Comparison of ENCODE assay signal across 20 mouse cellular contexts in the genomic region with DNA sequence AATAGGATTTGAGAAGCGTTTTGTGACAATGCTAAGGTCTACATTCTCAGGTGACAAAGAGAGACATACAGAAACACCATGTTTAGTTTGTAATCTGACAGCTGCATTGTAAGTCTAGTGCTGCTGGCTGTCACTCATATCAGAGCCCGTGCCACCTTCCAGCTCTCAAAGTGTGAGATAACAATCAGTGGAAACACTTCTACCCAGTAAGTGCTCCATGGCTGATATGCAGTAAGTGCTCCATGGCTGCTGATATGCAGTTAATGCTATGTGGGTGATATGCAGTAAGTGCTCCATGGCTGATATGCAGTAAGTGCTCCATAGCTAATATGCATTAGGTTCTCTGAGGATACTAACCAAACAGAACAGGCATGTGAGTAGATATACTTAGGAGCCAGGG.
"Had no signal": no experiment of that assay in that cellular context is flagged by ENCODE, and none has a peak within 500 bp of the region (broad histone marks: within the 10 kb centered on the region; RNA-seq: fewer than 3 reads in every experiment).

No protein-coding gene starts in this region.

- H3K4me2 ChIP-seq: lung, embryonic 14.5 days; midbrain, embryonic 12.5 days; neural tube, embryonic 13.5 days; neural tube, embryonic 15.5 days had no signal

- H3K9me3 ChIP-seq: megakaryocyte, embryonic 14.5 days; midbrain, embryonic 10.5 days; midbrain, embryonic 12.5 days; neural tube, embryonic 13.5 days; neural tube, embryonic 15.5 days had no signal

- H3K27ac ChIP-seq: midbrain, embryonic 10.5 days; midbrain, embryonic 12.5 days; neural tube, embryonic 13.5 days; neural tube, embryonic 15.5 days had no signal

- H3K4me1 ChIP-seq: midbrain, embryonic 10.5 days; midbrain, embryonic 12.5 days; neural tube, embryonic 13.5 days; neural tube, embryonic 15.5 days had no signal

- H3K27me3 ChIP-seq: midbrain, embryonic 12.5 days; neural tube, embryonic 13.5 days; neural tube, embryonic 15.5 days had no signal

- H3K4me3 ChIP-seq: megakaryocyte, embryonic 14.5 days; midbrain, embryonic 10.5 days; midbrain, embryonic 12.5 days; myocyte; neural tube, embryonic 13.5 days; neural tube, embryonic 15.5 days had no signal

- ATAC-seq: midbrain, embryonic 16.5 days had no signal

- DNase-seq: lung, adult 18-20 months; lung, embryonic 14.5 days; lung, postnatal 10 days; lung, postnatal 4 days; midbrain, embryonic 14.5 days; retina, postnatal 1 day; right cerebral cortex, adult 18-20 months; right cerebral cortex, postnatal 25 days; right cerebral cortex, postnatal 4 days; spleen, adult 18-20 months; thymus, adult 18-20 months; thymus, postnatal 14 days; thymus, postnatal 36 days had no signal

- H3K9ac ChIP-seq: lung, embryonic 14.5 days; midbrain, embryonic 12.5 days; neural tube, embryonic 13.5 days; neural tube, embryonic 15.5 days had no signal

- H3K36me3 ChIP-seq: midbrain, embryonic 10.5 days; midbrain, embryonic 12.5 days; neural tube, embryonic 13.5 days; neural tube, embryonic 15.5 days had no signal
